Mouse (Mus musculus): ENCODE measurements around the gene Bpifb6. TPM values are rescaled to one million over a fixed set of nuclear protein-coding genes. Genes with fewer than 3 reads are reported as not detected.

Gene Bpifb6
- total and polyA plus RNA-seq, 2 experiments from 2014 or later, result not detected

- WGBS, result 26% methylated on average over 6 of the region's 6 CpGs
- ATAC-seq, result peak; percentile 18; the same call in 1 of the 2 replicates
These were observed 52.7 kb downstream of the Bpifb6 start for GRCm38 (mm10) chr2:153952897-153953296.

GRCm38 (mm10) chr2:153953836-153954235, 53.6 kb downstream of the Bpifb6 start:
- H3K27me3 ChIP-seq (ENCODE audit: insufficient read depth, low read length), result no peaks in the 10 kb centered on the region
- peak; percentile 68 for ATAC-seq
- no peak overlapping the region for H3K9ac ChIP-seq
- no peak overlapping the region for H3K27ac ChIP-seq (ENCODE audit: low read depth, low read length)
- no peak overlapping the region for H3K4me3 ChIP-seq (ENCODE audit: low read depth, low read length)
- TF ChIP-seq CTCF (IDR thresholded peaks at IDR 0.05; ENCODE audit: low read depth), result peak; percentile 76
- no peaks in the 10 kb centered on the region for H3K9me3 ChIP-seq (ENCODE audit: low read length)
- no peaks in the 10 kb centered on the region for H3K36me3 ChIP-seq (ENCODE audit: insufficient read depth)
- no peaks in the 10 kb centered on the region for H3K4me1 ChIP-seq (ENCODE audit: insufficient read depth)
- WGBS, result 7% methylated on average over 6 of the region's 6 CpGs
- H3K4me2 ChIP-seq (ENCODE audit: low read depth), result peak overlapping the region; percentile 24; the same call in 1 of the 2 replicates
- peak; percentile 60 for DNase-seq

More at GRCm38 (mm10) chr2:153952897-153953296, 52.7 kb downstream of the Bpifb6 start:
- H3K4me2 ChIP-seq (ENCODE audit: low read depth), result no peak overlapping the region
- peak; percentile 86 for DNase-seq
- H3K4me1 ChIP-seq (ENCODE audit: insufficient read depth), result no peaks in the 10 kb centered on the region
- no peaks in the 10 kb centered on the region for H3K36me3 ChIP-seq (ENCODE audit: insufficient read depth)
- no peak overlapping the region for H3K4me3 ChIP-seq (ENCODE audit: low read depth, low read length)
- no peak overlapping the region for H3K27ac ChIP-seq (ENCODE audit: low read depth, low read length)
- no peaks in the 10 kb centered on the region for H3K9me3 ChIP-seq (ENCODE audit: low read length)
- TF ChIP-seq CTCF (IDR thresholded peaks at IDR 0.05; ENCODE audit: low read depth), result peak; percentile 85
- no peak overlapping the region for H3K9ac ChIP-seq
- no peaks in the 10 kb centered on the region for H3K27me3 ChIP-seq (ENCODE audit: insufficient read depth, low read length)

Other genes starting within 250 kb of the Bpifb6 start
- gene Dnmt3c, start 203.7 kb upstream of the Bpifb6 start, total RNA-seq (2014; rRNA removed), result not detected in 2 replicates
- not detected in 2 replicates for gene Dnmt3c, start 203.7 kb upstream of the Bpifb6 start, polyA plus RNA-seq (2015; fragmentation: Nextera tagmentation; extraction: Ambion mirVana)
- 97.6 and 117 TPM in 2 replicates for gene Mapre1, start 159.1 kb upstream of the Bpifb6 start, total RNA-seq (2014; rRNA removed)
- 354 and 411 TPM in 2 replicates for gene Mapre1, start 159.1 kb upstream of the Bpifb6 start, polyA plus RNA-seq (2015; fragmentation: Nextera tagmentation; extraction: Ambion mirVana)
- 0.05 and 0.23 TPM in 2 replicates for gene Efcab8, start 120.5 kb upstream of the Bpifb6 start, total RNA-seq (2014; rRNA removed)
- not detected in 2 replicates for gene Efcab8, start 120.5 kb upstream of the Bpifb6 start, polyA plus RNA-seq (2015; fragmentation: Nextera tagmentation; extraction: Ambion mirVana)
- not detected in 2 replicates for gene Sun5, start 29.3 kb upstream of the Bpifb6 start, total RNA-seq (2014; rRNA removed)
- not detected in 2 replicates for gene Sun5, start 29.3 kb upstream of the Bpifb6 start, polyA plus RNA-seq (2015; fragmentation: Nextera tagmentation; extraction: Ambion mirVana)
- not detected in 2 replicates for gene Bpifb2, start 25.3 kb upstream of the Bpifb6 start, total RNA-seq (2014; rRNA removed)
- not detected in 2 replicates for gene Bpifb2, start 25.3 kb upstream of the Bpifb6 start, polyA plus RNA-seq (2015; fragmentation: Nextera tagmentation; extraction: Ambion mirVana)
- not detected in 2 replicates for gene Bpifb3, start 17.8 kb downstream of the Bpifb6 start, total RNA-seq (2014; rRNA removed)
- 0.10 TPM in 1 of 2 replicates, not detected in the other for gene Bpifb3, start 17.8 kb downstream of the Bpifb6 start, polyA plus RNA-seq (2015; fragmentation: Nextera tagmentation; extraction: Ambion mirVana)
- not detected in 2 replicates for gene Bpifb4, start 37.8 kb downstream of the Bpifb6 start, total RNA-seq (2014; rRNA removed)
- not detected in 2 replicates for gene Bpifb4, start 37.8 kb downstream of the Bpifb6 start, polyA plus RNA-seq (2015; fragmentation: Nextera tagmentation; extraction: Ambion mirVana)
- gene Bpifa6, start 74.6 kb downstream of the Bpifb6 start, total RNA-seq (2014; rRNA removed), result not detected in 2 replicates
- gene Bpifa6, start 74.6 kb downstream of the Bpifb6 start, polyA plus RNA-seq (2015; fragmentation: Nextera tagmentation; extraction: Ambion mirVana), result not detected in 2 replicates
- gene Bpifa2, start 107.9 kb downstream of the Bpifb6 start, total RNA-seq (2014; rRNA removed), result not detected in 2 replicates
- gene Bpifa2, start 107.9 kb downstream of the Bpifb6 start, polyA plus RNA-seq (2015; fragmentation: Nextera tagmentation; extraction: Ambion mirVana), result not detected in 2 replicates
- not detected in 2 replicates for gene Bpifa3, start 229.9 kb downstream of the Bpifb6 start, total RNA-seq (2014; rRNA removed)
- gene Bpifa3, start 229.9 kb downstream of the Bpifb6 start, polyA plus RNA-seq (2015; fragmentation: Nextera tagmentation; extraction: Ambion mirVana), result not detected in 2 replicates
- 0.31 and 2.0 TPM in 2 replicates for gene Bpifa1, start 242.5 kb downstream of the Bpifb6 start, total RNA-seq (2014; rRNA removed)
- 0.25 and 0.48 TPM in 2 replicates for gene Bpifa1, start 242.5 kb downstream of the Bpifb6 start, polyA plus RNA-seq (2015; fragmentation: Nextera tagmentation; extraction: Ambion mirVana)